Mouse (Mus musculus) heart, embryonic 12.5 days (tissue): ENCODE data around the gene Cfap161. TPM values are rescaled to one million over a fixed set of nuclear protein-coding genes. Genes with fewer than 3 reads are reported as not detected.

Experiments used
- ATAC-seq: fragments of 200-750 bp; cut with Nextera tagmentation; 2 replicates; pipeline ENCODE4 v1.8.0; 2017; ENCODE audit warnings: moderate TSS enrichment, moderate library complexity; ENCODE audit not compliant: insufficient number of reproducible peaks, low FRiP score
- H3K27ac ChIP-seq: fragments of 300-500 bp; sonication (generic); 2 replicates; pipeline ENCODE4 v1.5.1; 2016; ENCODE audit warnings: mild to moderate bottlenecking, moderate library complexity; ENCODE audit not compliant: poor library complexity, severe bottlenecking
- H3K27me3 ChIP-seq: fragments of 300-500 bp; sonication (generic); replicated peaks from 2 replicates; pipeline ENCODE4 v1.6.1; 2016; ENCODE audit warnings: mild to moderate bottlenecking, moderate library complexity
- H3K36me3 ChIP-seq: fragments of 300-500 bp; sonication (generic); 2 replicates; pipeline ENCODE4 v1.6.1; 2016; ENCODE audit warnings: mild to moderate bottlenecking, moderate library complexity
- H3K4me1 ChIP-seq: fragments of 300-500 bp; sonication (generic); replicated peaks from 2 replicates; pipeline ENCODE4 v1.6.1; 2016; ENCODE audit warnings: mild to moderate bottlenecking
- H3K4me2 ChIP-seq: fragments of 300-500 bp; sonication (generic); 2 replicates; pipeline ENCODE4 v1.6.1; 2016; ENCODE audit warnings: mild to moderate bottlenecking, moderate library complexity
- H3K4me3 ChIP-seq: fragments of 300-500 bp; sonication (generic); 2 replicates; pipeline ENCODE4 v1.5.1; 2016; ENCODE audit warnings: mild to moderate bottlenecking
- H3K9ac ChIP-seq: fragments of 300-500 bp; sonication (generic); 2 replicates; pipeline ENCODE4 v1.6.1; 2016; ENCODE audit warnings: mild to moderate bottlenecking, moderate library complexity
- H3K9me3 ChIP-seq: fragments of 300-500 bp; sonication (generic); replicated peaks from 2 replicates; pipeline ENCODE4 v1.6.1; 2016; ENCODE audit warnings: mild to moderate bottlenecking, moderate library complexity
- WGBS: fragments of 180-500 bp; shearing (Covaris S2); methylation state at CpG from one replicate; pipeline ENCODE4 v1.1.7; 2016; 5-methylcytosine and 5-hydroxymethylcytosine counted together
- polyA plus RNA-seq: library from polyadenylated mRNA; unstranded; fragments of >200 nt; fragmentation: Nextera tagmentation; extraction: Ambion mirVana; gene quantifications from 2 replicates; pipeline ENCODE4 v1.2.1, GENCODE M21; 2016

Gene Cfap161
- polyA plus RNA-seq: 4.6 and 5.6 TPM in 2 replicates

GRCm38 (mm10) chr7:83794705-83795104 lies at the start of gene Cfap161:
Gene Cfap161 (minus strand): TSS chr7:83794880.
- Histone ChIP-seq H3K4me3 (peak within 1 kb of the TSS; percentile 8; the same call in 1 of the 2 replicates), H3K9ac (no peak within 1 kb of the TSS), H3K4me2 (peak within 1 kb of the TSS; percentile 56), H3K27me3 (no peaks in the 10 kb centered on the region), H3K36me3 (no peaks in the 10 kb centered on the region), H3K9me3 (no peaks in the 10 kb centered on the region), H3K4me1 (peaks cover 12% of the 10 kb centered on the region), H3K27ac (peak within 1 kb of the TSS; percentile 48)
- peak; percentile 82 for ATAC-seq
- 9% methylated on average over 14 of the region's 14 CpGs for WGBS

DNA sequence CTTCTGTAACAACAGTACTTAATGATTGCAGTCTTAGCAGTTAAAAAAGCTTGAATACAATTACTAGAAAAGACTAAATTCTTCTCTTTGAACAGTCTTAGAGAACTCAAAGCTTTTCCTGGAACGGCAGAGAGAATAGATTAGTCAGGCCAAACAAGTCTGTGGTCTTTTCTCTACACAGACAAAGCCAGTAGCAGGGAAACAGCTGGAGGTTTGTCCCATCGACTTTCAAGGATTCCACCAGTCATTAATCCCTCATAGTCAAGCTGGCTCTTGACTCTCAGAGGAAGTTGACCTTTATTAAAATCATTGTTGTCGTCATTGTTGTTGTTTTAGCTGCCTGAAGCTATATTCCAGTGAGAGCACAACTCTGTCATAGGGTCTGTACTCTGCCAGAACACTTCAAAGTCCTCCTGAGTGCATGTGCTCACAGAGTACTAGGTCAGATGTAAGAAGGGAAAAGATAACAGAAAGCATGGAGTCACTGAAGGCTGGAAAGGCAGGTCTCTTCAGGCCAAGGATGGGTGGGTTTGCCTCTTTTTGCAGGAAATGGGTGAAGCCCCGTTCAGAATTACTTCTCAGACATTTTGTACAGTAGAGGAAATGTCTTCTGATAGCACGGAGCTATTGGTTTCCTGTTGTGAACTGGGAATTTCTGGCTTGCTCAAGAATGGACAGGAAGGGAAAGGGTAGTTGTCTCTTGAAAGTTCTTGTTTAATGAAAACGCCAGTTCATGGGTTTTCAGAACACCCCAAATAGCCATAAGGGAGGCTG lies 48.0 kb upstream of the Cfap161 start:
- Histone ChIP-seq H3K9me3 (no peaks in the 10 kb centered on the region), H3K4me3 (no peak overlapping the region), H3K4me2 (no peak overlapping the region), H3K4me1 (peaks cover 22% of the 10 kb centered on the region), H3K36me3 (no peaks in the 10 kb centered on the region), H3K27ac (0 out of 2 replicates have a peak overlapping the region, but pooled peaks have one; percentile 49), H3K27me3 (no peaks in the 10 kb centered on the region), H3K9ac (no peak overlapping the region)
- ATAC-seq: peak; percentile 73
- WGBS: 49% methylated on average over 6 of the region's 6 CpGs

- Histone ChIP-seq H3K4me3 (no peak overlapping the region), H3K36me3 (no peaks in the 10 kb centered on the region), H3K4me1 (peaks cover 15% of the 10 kb centered on the region), H3K27ac (no peak overlapping the region), H3K4me2 (no peak overlapping the region), H3K9ac (no peak overlapping the region), H3K27me3 (no peaks in the 10 kb centered on the region), H3K9me3 (no peaks in the 10 kb centered on the region)
- ATAC-seq: no peak
- 71% methylated on average over 2 of the region's 2 CpGs for WGBS
These were observed 45.4 kb upstream of the Cfap161 start for GRCm38 (mm10) chr7:83840076-83840475.

GRCm38 (mm10) chr7:83838525-83839224 lies 44.0 kb upstream of the Cfap161 start:
- no peak overlapping the region for H3K9ac ChIP-seq
- 63% methylated on average over 5 of the region's 5 CpGs for WGBS

DNA sequence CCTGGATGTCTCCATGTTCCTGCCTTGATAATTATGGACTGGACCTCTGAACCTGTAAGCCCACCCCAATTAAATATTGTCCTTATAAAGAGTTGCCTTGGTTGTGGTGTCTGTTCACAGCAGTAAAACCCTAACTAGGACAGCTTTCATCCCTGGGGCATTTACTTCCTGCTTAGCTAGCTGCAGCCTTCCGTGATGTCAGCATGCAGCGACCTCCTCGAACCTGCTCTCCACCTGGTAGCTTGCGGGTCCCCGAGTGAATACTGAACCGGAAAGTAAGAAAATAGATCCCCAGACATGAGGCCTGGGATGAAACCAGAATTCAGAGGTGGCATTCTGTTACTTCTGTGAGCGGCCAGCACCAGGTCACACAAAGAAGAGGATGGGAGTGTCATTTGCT lies 34.7 kb upstream of the Cfap161 start:
- H3K4me2 ChIP-seq: no peak overlapping the region
- peaks cover 10% of the 10 kb centered on the region for H3K4me1 ChIP-seq
- no peak for ATAC-seq
- H3K27ac ChIP-seq: no peak overlapping the region
- WGBS: 80% methylated on average over 7 of the region's 7 CpGs
- no peaks in the 10 kb centered on the region for H3K9me3 ChIP-seq
- no peak overlapping the region for H3K9ac ChIP-seq
- H3K36me3 ChIP-seq: no peaks in the 10 kb centered on the region
- no peaks in the 10 kb centered on the region for H3K27me3 ChIP-seq
- H3K4me3 ChIP-seq: no peak overlapping the region

More at GRCm38 (mm10) chr7:83838525-83839224, 44.0 kb upstream of the Cfap161 start:
- no peak overlapping the region for H3K4me3 ChIP-seq
- peaks cover 15% of the 10 kb centered on the region for H3K4me1 ChIP-seq
- H3K4me2 ChIP-seq: no peak overlapping the region
- no peak for ATAC-seq
- H3K27me3 ChIP-seq: no peaks in the 10 kb centered on the region
- H3K27ac ChIP-seq: no peak overlapping the region
- H3K9me3 ChIP-seq: no peaks in the 10 kb centered on the region
- H3K36me3 ChIP-seq: no peaks in the 10 kb centered on the region

GRCm38 (mm10) chr7:83827402-83828076 lies 32.9 kb upstream of the Cfap161 start:
- Histone ChIP-seq H3K4me2 (no peak overlapping the region), H3K27me3 (no peaks in the 10 kb centered on the region), H3K36me3 (no peaks in the 10 kb centered on the region), H3K4me3 (no peak overlapping the region), H3K9me3 (no peaks in the 10 kb centered on the region), H3K27ac (no peak overlapping the region), H3K4me1 (peaks cover 10% of the 10 kb centered on the region), H3K9ac (no peak overlapping the region)
- ATAC-seq: no peak
- 72% methylated on average over 10 of the region's 10 CpGs for WGBS

GRCm38 (mm10) chr7:83826808-83827207 lies 32.1 kb upstream of the Cfap161 start:
- no peaks in the 10 kb centered on the region for H3K36me3 ChIP-seq
- no peak for ATAC-seq
- no peak overlapping the region for H3K4me2 ChIP-seq
- WGBS: 67% methylated on average over 2 of the region's 2 CpGs
- no peaks in the 10 kb centered on the region for H3K9me3 ChIP-seq
- H3K27ac ChIP-seq: no peak overlapping the region
- peaks cover 10% of the 10 kb centered on the region for H3K4me1 ChIP-seq
- no peak overlapping the region for H3K9ac ChIP-seq
- no peaks in the 10 kb centered on the region for H3K27me3 ChIP-seq
- H3K4me3 ChIP-seq: no peak overlapping the region

DNA sequence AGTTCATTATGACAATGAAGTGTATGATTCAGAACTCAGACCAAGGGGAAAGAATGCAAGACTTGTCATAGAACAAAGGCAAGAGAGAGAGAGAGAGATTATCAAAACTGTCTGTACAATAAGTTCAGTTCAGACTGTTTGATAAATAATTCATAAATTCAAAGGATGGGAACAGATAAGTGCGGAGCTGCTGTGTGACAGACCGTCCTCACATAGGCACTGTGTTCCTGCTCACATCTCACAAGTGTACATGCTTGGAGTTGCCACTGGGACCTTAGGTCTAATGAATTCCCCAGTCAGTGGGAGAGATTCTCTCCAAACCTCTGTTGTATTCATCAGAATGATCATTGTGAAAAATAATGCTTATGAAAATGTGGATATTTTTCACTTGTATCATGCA lies 27.3 kb upstream of the Cfap161 start:
- no peak overlapping the region for H3K4me3 ChIP-seq
- H3K9me3 ChIP-seq: no peaks in the 10 kb centered on the region
- no peaks in the 10 kb centered on the region for H3K4me1 ChIP-seq
- H3K36me3 ChIP-seq: no peaks in the 10 kb centered on the region
- H3K27ac ChIP-seq: no peak overlapping the region
- H3K27me3 ChIP-seq: no peaks in the 10 kb centered on the region
- no peak overlapping the region for H3K9ac ChIP-seq
- WGBS: 88% methylated on average over 2 of the region's 2 CpGs
- ATAC-seq: no peak
- H3K4me2 ChIP-seq: no peak overlapping the region

GRCm38 (mm10) chr7:83816886-83817285 lies 22.2 kb upstream of the Cfap161 start:
- no peak overlapping the region for H3K9ac ChIP-seq
- peaks cover 22% of the 10 kb centered on the region for H3K4me1 ChIP-seq
- no peak overlapping the region for H3K27ac ChIP-seq
- 87% methylated on average over 5 of the region's 5 CpGs for WGBS
- no peak for ATAC-seq
- no peak overlapping the region for H3K4me3 ChIP-seq
- no peaks in the 10 kb centered on the region for H3K36me3 ChIP-seq
- H3K27me3 ChIP-seq: no peaks in the 10 kb centered on the region
- no peaks in the 10 kb centered on the region for H3K9me3 ChIP-seq
- no peak overlapping the region for H3K4me2 ChIP-seq

- Histone ChIP-seq H3K9me3 (no peaks in the 10 kb centered on the region), H3K4me1 (peaks cover 22% of the 10 kb centered on the region)
These were observed 21.0 kb upstream of the Cfap161 start for GRCm38 (mm10) chr7:83815646-83816045.

DNA sequence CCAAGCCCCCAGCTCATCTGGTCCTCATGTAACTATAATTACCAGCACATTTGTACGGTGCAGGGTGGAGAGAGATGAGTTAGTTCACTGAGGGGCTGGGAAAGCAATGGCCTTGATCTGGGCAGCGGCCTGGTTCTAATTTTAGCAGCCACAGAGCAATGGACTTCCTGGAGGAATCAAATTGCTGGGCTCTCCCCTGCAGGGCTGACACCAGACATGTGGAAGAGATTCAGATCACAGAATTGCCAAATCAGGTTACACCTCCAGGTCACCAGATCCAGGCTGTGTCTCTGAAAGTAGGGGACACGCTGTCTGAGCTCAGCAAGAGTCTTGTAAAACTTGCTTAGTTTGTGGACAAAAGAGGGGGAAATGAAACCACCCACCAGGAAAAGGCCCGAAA lies 19.3 kb upstream of the Cfap161 start:
- Histone ChIP-seq H3K9ac (no peak overlapping the region; the same call in 1 of the 2 replicates), H3K9me3 (no peaks in the 10 kb centered on the region), H3K4me3 (no peak overlapping the region), H3K4me1 (peaks cover 38% of the 10 kb centered on the region), H3K27ac (peak overlapping the region; percentile 94), H3K36me3 (no peaks in the 10 kb centered on the region), H3K27me3 (no peaks in the 10 kb centered on the region), H3K4me2 (peak overlapping the region; percentile 46)
- WGBS: 5% methylated on average over 4 of the region's 4 CpGs
- peak; percentile 54; the same call in 1 of the 2 replicates for ATAC-seq

More at GRCm38 (mm10) chr7:83815646-83816045, 21.0 kb upstream of the Cfap161 start:
- no peak overlapping the region for H3K27ac ChIP-seq
- no peaks in the 10 kb centered on the region for H3K27me3 ChIP-seq
- ATAC-seq: no peak
- H3K36me3 ChIP-seq: no peaks in the 10 kb centered on the region
- H3K4me2 ChIP-seq: no peak overlapping the region
- no peak overlapping the region for H3K4me3 ChIP-seq
- 73% methylated on average over 1 of the region's 1 CpGs for WGBS
- H3K9ac ChIP-seq: no peak overlapping the region
